Mouse (Mus musculus) gastrocnemius, adult 2 months (tissue): ENCODE results near the gene Atp1a4. TPM values are rescaled to one million over a fixed set of nuclear protein-coding genes. Genes with fewer than 3 reads are reported as not detected.

Experiments
- DNase-seq: peaks from one replicate; pipeline ENCODE4 v3.0.0; 2022
- H3K27ac ChIP-seq: fragments of 200-600 bp; 2 replicates; pipeline ENCODE4 v1.8.1; 2022; ENCODE audit warnings: mild to moderate bottlenecking
- H3K4me3 ChIP-seq: fragments of 200-600 bp; 2 replicates; pipeline ENCODE4 v1.8.1; 2022; ENCODE audit warnings: mild to moderate bottlenecking, moderate library complexity
- CTCF ChIP-seq: fragments of 200-600 bp; IDR thresholded peaks from 2 replicates; pipeline ENCODE4 v1.8.1; 2022; ENCODE audit warnings: antibody characterized with exemption, mild to moderate bottlenecking, moderate library complexity
- intact Hi-C: fragments of 180-260 bp; cut with DNase I; formaldehyde crosslinking; loops from one replicate; pipeline ENCODE4 v1.15.1; 2025
- total RNA-seq, 2 experiments: library from RNA; stranded (reverse); gene quantifications; 2 replicates each; pipeline ENCODE4 v1.2.3; 2021

Gene Atp1a4
- total RNA-seq, 2 experiments from 2014 or later = 0.20 to 0.43 TPM

- intact Hi-C loops = loop anchor here (1.0 to 5.0 kb wide), 2 partner anchors 14 to 81 kb away; partner anchors contain the start of gene Casq1
- Histone ChIP-seq H3K4me3 (peak within 1 kb of the TSS; percentile 79), H3K27ac (peak within 1 kb of the TSS; percentile 98)
Measured at GRCm38 (mm10) chr1:172297611-172298537, 39.7 kb upstream of the Atp1a4 start, which contains the start of gene Atp1a2. Gene Atp1a2 (minus strand): TSS chr1:172298064.

GRCm38 (mm10) chr1:172296816-172297510 lies 38.7 kb upstream of the Atp1a4 start:
- intact Hi-C loops = loop anchor here (1.0 to 5.0 kb wide), 2 partner anchors 13 to 80 kb away; partner anchors contain the start of gene Casq1
- TF ChIP-seq CTCF = no peak
- peak; percentile 88 for DNase-seq
- Histone ChIP-seq H3K27ac (peak overlapping the region; percentile 98), H3K4me3 (peak overlapping the region; percentile 79)

More at GRCm38 (mm10) chr1:172297611-172298537, 39.7 kb upstream of the Atp1a4 start, which contains the start of gene Atp1a2:
- TF ChIP-seq CTCF = no peak
- DNase-seq = peak; percentile 89

GRCm38 (mm10) chr1:172295751-172296197 lies 37.6 kb upstream of the Atp1a4 start:
- Histone ChIP-seq H3K4me3 (peak overlapping the region; percentile 79), H3K27ac (peak overlapping the region; percentile 98)
- DNase-seq = peak; percentile 68
- TF ChIP-seq CTCF = no peak
- intact Hi-C loops = loop anchor here (5.0 kb wide), 1 partner anchor 78 kb away; the partner anchor contains the start of gene Casq1

- intact Hi-C loops = no loop called here
- no peak for DNase-seq
- Histone ChIP-seq H3K4me3 (peak overlapping the region; percentile 32), H3K27ac (peak overlapping the region; percentile 98)
- TF ChIP-seq CTCF = no peak
Measured at GRCm38 (mm10) chr1:172293449-172293848, 35.2 kb upstream of the Atp1a4 start.

- no peak for TF ChIP-seq CTCF
- Histone ChIP-seq H3K4me3 (no peak overlapping the region; the same call in 1 of the 2 replicates), H3K27ac (peak overlapping the region; percentile 98)
- intact Hi-C loops = no loop called here
- DNase-seq = no peak
Measured at GRCm38 (mm10) chr1:172292880-172293279, 34.7 kb upstream of the Atp1a4 start.

GRCm38 (mm10) chr1:172289617-172289946 lies 31.4 kb upstream of the Atp1a4 start:
- intact Hi-C loops = no loop called here
- Histone ChIP-seq H3K4me3 (no peak overlapping the region), H3K27ac (peak overlapping the region; percentile 87)
- DNase-seq = no peak
- no peak for TF ChIP-seq CTCF

GRCm38 (mm10) chr1:172288900-172289616 lies 30.8 kb upstream of the Atp1a4 start:
- no peak for DNase-seq
- intact Hi-C loops = no loop called here
- Histone ChIP-seq H3K4me3 (no peak overlapping the region; the same call in 1 of the 2 replicates), H3K27ac (peak overlapping the region; percentile 87)
- TF ChIP-seq CTCF = no peak

GRCm38 (mm10) chr1:172286740-172287139 lies 28.5 kb upstream of the Atp1a4 start:
- TF ChIP-seq CTCF = no peak
- Histone ChIP-seq H3K4me3 (peak overlapping the region; percentile 7), H3K27ac (peak overlapping the region; percentile 87)
- peak; percentile 16 for DNase-seq
- intact Hi-C loops = no loop called here

GRCm38 (mm10) chr1:172284221-172284620 lies 26.0 kb upstream of the Atp1a4 start:
- intact Hi-C loops = loop anchor here (1.0 kb wide), 1 partner anchor 13 kb away; no protein-coding TSS in a partner anchor
- Histone ChIP-seq H3K4me3 (peak overlapping the region; percentile 40), H3K27ac (peak overlapping the region; percentile 87)
- peak; percentile 86 for DNase-seq
- no peak for TF ChIP-seq CTCF

GRCm38 (mm10) chr1:172283073-172283472 lies 24.9 kb upstream of the Atp1a4 start:
- Histone ChIP-seq H3K27ac (peak overlapping the region; percentile 87), H3K4me3 (peak overlapping the region; percentile 40)
- peak; percentile 79 for DNase-seq
- TF ChIP-seq CTCF = no peak
- intact Hi-C loops = no loop called here

- intact Hi-C loops = no loop called here
- TF ChIP-seq CTCF = peak; percentile 50
- peak; percentile 44 for DNase-seq
- 0 out of 2 replicates have a peak overlapping the region, but pooled peaks have one; percentile 40 for H3K4me3 ChIP-seq
- peak overlapping the region; percentile 87 for H3K27ac ChIP-seq
Measured at GRCm38 (mm10) chr1:172281522-172282254, 23.5 kb upstream of the Atp1a4 start.
